Mouse (Mus musculus): ENCODE results near the gene Dkkl1. TPM values are rescaled to one million over a fixed set of nuclear protein-coding genes. Genes with fewer than 3 reads are reported as not detected.
A peak's percentile ranks its signal among the peaks of the same experiment; 100 is the strongest.
"Not testable (repeated sequence)": the region's sequence is repeated elsewhere in the genome, so short reads cannot be mapped to it uniquely, and the experiment has no call there.

The Dkkl1 gene
- polyA plus RNA-seq, 1 experiment from 2014 or later: 8.5 TPM

DNA sequence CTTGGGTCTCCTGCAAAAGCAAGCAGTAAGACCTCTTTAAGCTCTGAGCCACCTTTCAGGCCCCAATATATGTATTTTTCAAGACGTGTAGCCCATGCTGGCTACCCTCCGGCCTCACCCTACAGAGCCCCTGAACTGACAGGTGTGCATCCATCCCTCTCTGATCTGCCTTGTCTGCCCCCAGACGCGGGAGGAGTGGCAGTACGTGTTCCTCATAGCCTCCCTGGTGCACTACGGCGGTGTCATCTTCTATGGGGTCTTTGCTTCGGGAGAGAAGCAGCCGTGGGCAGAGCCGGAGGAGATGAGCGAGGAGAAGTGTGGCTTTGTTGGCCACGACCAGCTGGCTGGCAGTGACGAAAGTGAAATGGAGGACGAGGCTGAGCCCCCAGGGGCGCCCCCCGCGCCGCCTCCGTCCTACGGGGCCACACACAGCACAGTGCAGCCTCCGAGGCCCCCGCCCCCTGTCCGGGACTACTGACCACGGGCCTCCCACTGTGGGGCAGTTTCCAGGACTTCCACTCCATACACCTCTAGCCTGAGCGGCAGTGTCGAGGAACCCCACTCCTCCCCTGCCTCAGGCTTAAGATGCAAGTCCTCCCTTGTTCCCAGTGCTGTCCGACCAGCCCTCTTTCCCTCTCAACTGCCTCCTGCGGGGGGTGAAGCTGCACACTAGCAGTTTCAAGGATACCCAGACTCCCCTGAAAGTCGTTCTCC is 37.2 kb downstream of the Dkkl1 start:
- H3K4me2 ChIP-seq (ENCODE audit: low read depth, low read length): peak overlapping the region; percentile 28
- H3K36me3 ChIP-seq (ENCODE audit: control insufficient read depth, insufficient read depth, low read length): no peaks in the 10 kb centered on the region
- ATAC-seq (ENCODE audit: low read depth): peak; percentile 35
- 4% methylated on average over 25 of the region's 29 CpGs for WGBS
- H3K27me3 ChIP-seq (replicated peaks; ENCODE audit: control insufficient read depth, insufficient read depth, low read length): peaks cover 63% of the 10 kb centered on the region
- H3K27ac ChIP-seq (replicated peaks; ENCODE audit: low read depth, low read length): no peak overlapping the region
- no peak for DNase-seq (ENCODE audit: low spot score)
- H3K4me3 ChIP-seq (ENCODE audit: low read depth, low read length): peak overlapping the region; percentile 4; the same call in 1 of the 2 replicates
- H3K9me3 ChIP-seq (ENCODE audit: control insufficient read depth, low read length): peaks cover 7% of the 10 kb centered on the region
- H3K9ac ChIP-seq (ENCODE audit: low read depth, low read length): no peak overlapping the region
- no peaks in the 10 kb centered on the region for H3K4me1 ChIP-seq (ENCODE audit: control insufficient read depth, insufficient read depth, low read length)

DNA sequence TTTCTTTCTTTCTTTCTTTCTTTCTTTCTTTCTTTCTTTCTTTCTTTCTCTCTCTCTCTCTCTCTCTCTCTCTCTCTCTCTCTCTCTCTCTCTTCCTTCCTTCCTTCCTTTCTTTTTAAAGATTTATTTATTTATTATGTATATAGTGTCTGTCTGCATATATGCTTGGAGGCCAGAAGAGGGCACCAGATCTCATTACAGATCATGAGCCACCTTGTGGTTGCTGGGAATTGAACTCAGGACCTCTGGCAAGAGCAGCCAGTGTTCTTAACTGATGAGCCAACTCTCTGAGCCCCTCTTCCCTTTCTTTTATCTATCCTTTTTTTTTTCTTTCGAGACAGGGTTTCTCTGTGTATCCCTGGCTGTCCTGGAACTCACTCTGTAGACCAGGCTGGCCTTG is 38.2 kb downstream of the Dkkl1 start:
- H3K27ac ChIP-seq (replicated peaks; ENCODE audit: low read depth, low read length); ATAC-seq (ENCODE audit: low read depth); H3K36me3 ChIP-seq (ENCODE audit: control insufficient read depth, insufficient read depth, low read length); H3K9ac ChIP-seq (ENCODE audit: low read depth, low read length); H3K4me2 ChIP-seq (ENCODE audit: low read depth, low read length); H3K4me3 ChIP-seq (ENCODE audit: low read depth, low read length); H3K4me1 ChIP-seq (ENCODE audit: control insufficient read depth, insufficient read depth, low read length); DNase-seq (ENCODE audit: low spot score): not testable (repeated sequence)
- 73% methylated on average over 1 of the region's 1 CpGs for WGBS
- Histone ChIP-seq H3K27me3 (replicated peaks; ENCODE audit: control insufficient read depth, insufficient read depth, low read length) (peaks cover 63% of the 10 kb centered on the region), H3K9me3 (ENCODE audit: control insufficient read depth, low read length) (peaks cover 17% of the 10 kb centered on the region)

DNA sequence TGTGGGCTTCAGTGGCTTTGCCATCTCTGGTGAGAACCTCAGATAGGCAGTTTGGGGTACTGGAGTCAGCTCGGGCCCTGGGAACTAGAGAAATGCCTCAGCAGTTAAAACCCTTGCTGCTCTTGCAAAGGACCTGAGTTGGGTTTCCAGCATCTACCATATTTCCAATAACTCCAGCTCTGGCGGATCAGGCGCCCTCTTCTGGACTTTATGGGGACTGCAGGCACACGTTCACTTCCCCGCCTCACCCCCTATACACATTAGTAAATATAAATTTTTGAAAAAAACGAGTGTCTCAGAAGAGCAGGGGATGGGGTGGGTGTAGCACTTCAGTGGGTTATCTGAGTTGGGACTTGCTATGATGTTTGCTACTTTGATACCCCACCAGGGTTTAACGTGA is 39.0 kb downstream of the Dkkl1 start:
- WGBS: 55% methylated on average over 7 of the region's 7 CpGs
- H3K27ac ChIP-seq (replicated peaks; ENCODE audit: low read depth, low read length): no peak overlapping the region
- H3K4me2 ChIP-seq (ENCODE audit: low read depth, low read length): no peak overlapping the region
- H3K27me3 ChIP-seq (replicated peaks; ENCODE audit: control insufficient read depth, insufficient read depth, low read length): peaks cover 63% of the 10 kb centered on the region
- H3K4me3 ChIP-seq (ENCODE audit: low read depth, low read length): no peak overlapping the region
- H3K9ac ChIP-seq (ENCODE audit: low read depth, low read length): no peak overlapping the region
- no peaks in the 10 kb centered on the region for H3K4me1 ChIP-seq (ENCODE audit: control insufficient read depth, insufficient read depth, low read length)
- no peaks in the 10 kb centered on the region for H3K36me3 ChIP-seq (ENCODE audit: control insufficient read depth, insufficient read depth, low read length)
- DNase-seq (ENCODE audit: low spot score) (no peak), ATAC-seq (ENCODE audit: low read depth) (no peak)
- peaks cover 17% of the 10 kb centered on the region for H3K9me3 ChIP-seq (ENCODE audit: control insufficient read depth, low read length)

DNA sequence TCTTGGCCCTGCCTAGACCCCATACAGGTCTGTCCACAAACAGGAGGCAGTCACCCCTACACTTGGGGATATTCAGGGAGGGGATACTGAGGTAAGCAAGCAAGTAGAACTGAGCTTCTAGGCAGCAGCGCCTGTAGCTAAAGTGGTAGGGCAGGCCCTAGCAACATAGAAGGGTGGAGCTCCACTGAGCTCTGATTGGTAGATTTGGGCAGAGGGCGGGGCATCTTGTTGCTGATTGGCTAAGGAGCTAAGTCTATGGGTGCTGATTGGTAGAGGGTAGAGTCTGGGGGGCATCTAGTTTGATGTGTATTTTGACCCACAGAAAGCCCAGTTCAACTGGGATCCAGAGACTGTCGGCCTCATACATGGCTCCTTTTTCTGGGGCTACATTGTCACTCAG is 42.5 kb downstream of the Dkkl1 start:
- Histone ChIP-seq H3K4me2 (ENCODE audit: low read depth, low read length) (no peak overlapping the region), H3K9ac (ENCODE audit: low read depth, low read length) (no peak overlapping the region), H3K27ac (replicated peaks; ENCODE audit: low read depth, low read length) (no peak overlapping the region), H3K9me3 (ENCODE audit: control insufficient read depth, low read length) (peaks cover 17% of the 10 kb centered on the region), H3K4me1 (ENCODE audit: control insufficient read depth, insufficient read depth, low read length) (no peaks in the 10 kb centered on the region), H3K4me3 (ENCODE audit: low read depth, low read length) (no peak overlapping the region), H3K27me3 (replicated peaks; ENCODE audit: control insufficient read depth, insufficient read depth, low read length) (peaks cover 63% of the 10 kb centered on the region), H3K36me3 (ENCODE audit: control insufficient read depth, insufficient read depth, low read length) (no peaks in the 10 kb centered on the region)
- 94% methylated on average over 3 of the region's 3 CpGs for WGBS
- ATAC-seq (ENCODE audit: low read depth) (no peak), DNase-seq (ENCODE audit: low spot score) (no peak)

DNA sequence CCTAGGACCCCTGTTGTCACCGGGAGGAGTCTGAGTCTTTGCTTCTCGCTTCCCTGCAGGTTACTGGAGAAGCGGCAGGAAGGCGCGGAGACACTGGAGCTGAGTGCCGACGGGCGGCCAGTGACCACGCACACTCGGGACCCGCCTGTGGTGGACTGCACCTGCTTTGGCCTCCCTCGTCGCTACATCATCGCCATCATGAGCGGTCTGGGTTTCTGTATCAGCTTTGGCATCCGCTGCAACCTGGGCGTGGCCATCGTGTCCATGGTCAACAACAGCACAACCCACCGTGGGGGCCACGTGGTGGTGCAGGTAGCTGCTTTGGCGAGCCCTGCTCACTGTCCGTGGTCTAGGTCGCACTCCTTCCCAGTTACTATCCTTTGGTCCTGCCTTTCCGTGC is 43.3 kb downstream of the Dkkl1 start:
- H3K9me3 ChIP-seq (ENCODE audit: control insufficient read depth, low read length): peaks cover 17% of the 10 kb centered on the region
- ATAC-seq (ENCODE audit: low read depth): no peak
- H3K36me3 ChIP-seq (ENCODE audit: control insufficient read depth, insufficient read depth, low read length): no peaks in the 10 kb centered on the region
- no peak overlapping the region for H3K9ac ChIP-seq (ENCODE audit: low read depth, low read length)
- WGBS: 5% methylated on average over 22 of the region's 24 CpGs
- DNase-seq (ENCODE audit: low spot score): no peak
- H3K27ac ChIP-seq (replicated peaks; ENCODE audit: low read depth, low read length): no peak overlapping the region
- peak overlapping the region; percentile 1; the same call in 1 of the 2 replicates for H3K4me3 ChIP-seq (ENCODE audit: low read depth, low read length)
- H3K4me2 ChIP-seq (ENCODE audit: low read depth, low read length): no peak overlapping the region
- H3K4me1 ChIP-seq (ENCODE audit: control insufficient read depth, insufficient read depth, low read length): no peaks in the 10 kb centered on the region
- H3K27me3 ChIP-seq (replicated peaks; ENCODE audit: control insufficient read depth, insufficient read depth, low read length): peaks cover 65% of the 10 kb centered on the region

DNA sequence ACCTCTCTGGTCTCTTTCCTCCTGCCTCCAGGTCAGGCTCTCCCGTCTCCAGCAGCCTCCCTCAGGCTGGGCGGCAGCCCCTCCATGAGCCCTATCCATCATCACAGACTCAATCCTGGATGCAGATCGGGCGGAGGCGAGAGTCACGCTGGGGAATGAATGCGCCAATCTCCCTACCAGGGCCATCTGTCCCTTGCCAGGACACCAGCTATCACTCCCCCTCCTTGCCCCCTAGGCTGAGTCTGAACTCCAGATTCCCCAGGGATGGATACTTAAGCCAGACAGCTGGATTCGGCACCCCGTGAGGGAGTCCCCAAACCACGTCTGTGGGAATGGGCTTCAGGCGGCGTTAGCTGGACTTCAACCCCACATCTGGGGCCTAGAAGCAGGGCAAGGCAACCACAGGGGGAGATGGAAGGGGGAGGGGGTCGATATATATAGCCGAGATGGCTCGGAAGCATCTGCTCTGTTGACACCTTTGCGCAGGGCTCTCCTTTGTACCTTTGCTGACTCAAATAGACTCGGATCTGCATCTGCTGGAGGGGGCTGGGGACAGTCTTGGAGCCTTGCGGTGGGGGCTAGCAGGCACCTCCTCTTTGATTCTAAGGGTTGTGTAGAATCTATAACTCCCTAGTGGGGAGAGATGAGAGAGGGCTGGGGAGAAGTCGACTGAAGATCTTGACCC is 44.0 kb downstream of the Dkkl1 start:
- Histone ChIP-seq H3K27me3 (replicated peaks; ENCODE audit: control insufficient read depth, insufficient read depth, low read length) (peaks cover 72% of the 10 kb centered on the region), H3K9me3 (ENCODE audit: control insufficient read depth, low read length) (peaks cover 17% of the 10 kb centered on the region), H3K9ac (ENCODE audit: low read depth, low read length) (no peak overlapping the region), H3K4me3 (ENCODE audit: low read depth, low read length) (no peak overlapping the region), H3K4me2 (ENCODE audit: low read depth, low read length) (no peak overlapping the region), H3K27ac (replicated peaks; ENCODE audit: low read depth, low read length) (no peak overlapping the region), H3K36me3 (ENCODE audit: control insufficient read depth, insufficient read depth, low read length) (no peaks in the 10 kb centered on the region), H3K4me1 (ENCODE audit: control insufficient read depth, insufficient read depth, low read length) (no peaks in the 10 kb centered on the region)
- no peak for ATAC-seq (ENCODE audit: low read depth)
- WGBS: 2% methylated on average over 19 of the region's 19 CpGs
- DNase-seq (ENCODE audit: low spot score): no peak

DNA sequence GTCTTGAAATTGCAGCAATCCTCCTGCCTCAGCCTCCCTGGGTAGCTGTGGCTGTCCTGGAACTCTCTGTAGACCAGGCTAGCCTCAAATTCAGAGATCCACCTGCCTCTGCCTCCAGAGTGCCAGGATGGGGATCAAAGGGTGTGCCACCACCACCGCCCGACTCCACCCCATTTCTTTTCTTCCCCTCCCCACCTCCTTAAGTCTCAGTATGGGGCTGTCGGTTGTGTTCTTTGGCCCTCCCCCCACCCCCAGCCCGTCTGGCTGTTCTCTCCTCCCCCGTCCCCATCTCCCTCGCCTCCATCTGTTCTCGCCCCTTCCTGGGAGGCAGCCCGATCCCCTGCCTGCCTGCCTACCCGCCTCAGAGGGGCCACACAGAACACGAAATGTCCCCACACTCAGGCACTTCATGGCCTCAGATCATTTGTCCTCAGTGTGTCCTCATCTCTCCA is 45.0 kb downstream of the Dkkl1 start:
- Histone ChIP-seq H3K4me1 (ENCODE audit: control insufficient read depth, insufficient read depth, low read length) (0 out of 2 replicates have a peak, but pooled peaks cover 4% of the 10 kb centered on the region), H3K4me3 (ENCODE audit: low read depth, low read length) (no peak overlapping the region), H3K27ac (replicated peaks; ENCODE audit: low read depth, low read length) (no peak overlapping the region), H3K36me3 (ENCODE audit: control insufficient read depth, insufficient read depth, low read length) (no peaks in the 10 kb centered on the region), H3K9me3 (ENCODE audit: control insufficient read depth, low read length) (peaks cover 17% of the 10 kb centered on the region), H3K27me3 (replicated peaks; ENCODE audit: control insufficient read depth, insufficient read depth, low read length) (peaks cover 78% of the 10 kb centered on the region), H3K9ac (ENCODE audit: low read depth, low read length) (no peak overlapping the region), H3K4me2 (ENCODE audit: low read depth, low read length) (no peak overlapping the region)
- ATAC-seq (ENCODE audit: low read depth) (no peak), DNase-seq (ENCODE audit: low spot score) (no peak)
- WGBS: 28% methylated on average over 10 of the region's 10 CpGs

DNA sequence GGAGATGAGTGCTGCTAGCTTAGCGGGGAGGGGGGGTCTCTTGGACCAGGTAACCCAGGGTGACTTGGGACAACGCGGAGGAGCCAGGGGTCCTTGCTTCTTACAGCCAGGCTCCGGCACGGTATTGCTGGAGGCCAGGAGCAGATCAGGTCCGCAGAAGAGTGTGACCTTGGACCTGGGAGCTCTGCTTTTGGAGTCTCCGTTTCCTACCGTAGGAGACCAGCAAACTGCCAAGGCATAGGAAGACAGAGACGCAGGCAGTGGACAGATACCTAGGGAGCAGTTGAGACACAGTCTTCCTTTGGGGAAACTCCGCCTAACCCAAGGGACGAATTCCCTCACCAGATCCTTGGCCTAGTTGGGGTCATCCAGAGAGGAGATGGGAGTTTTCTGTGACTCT is 46.2 kb downstream of the Dkkl1 start:
- H3K27ac ChIP-seq (replicated peaks; ENCODE audit: low read depth, low read length): no peak overlapping the region
- H3K4me2 ChIP-seq (ENCODE audit: low read depth, low read length): no peak overlapping the region
- no peak for ATAC-seq (ENCODE audit: low read depth)
- peaks cover 17% of the 10 kb centered on the region for H3K9me3 ChIP-seq (ENCODE audit: control insufficient read depth, low read length)
- DNase-seq (ENCODE audit: low spot score): no peak
- peaks cover 6% of the 10 kb centered on the region; the same call in 1 of the 2 replicates for H3K36me3 ChIP-seq (ENCODE audit: control insufficient read depth, insufficient read depth, low read length)
- no peak overlapping the region for H3K4me3 ChIP-seq (ENCODE audit: low read depth, low read length)
- H3K27me3 ChIP-seq (replicated peaks; ENCODE audit: control insufficient read depth, insufficient read depth, low read length): peaks cover 78% of the 10 kb centered on the region
- H3K9ac ChIP-seq (ENCODE audit: low read depth, low read length): no peak overlapping the region
- H3K4me1 ChIP-seq (ENCODE audit: control insufficient read depth, insufficient read depth, low read length): 0 out of 2 replicates have a peak, but pooled peaks cover 4% of the 10 kb centered on the region
- 36% methylated on average over 11 of the region's 11 CpGs for WGBS

All from embryonic facial prominence, embryonic 14.5 days (tissue).